In the genomic region with DNA sequence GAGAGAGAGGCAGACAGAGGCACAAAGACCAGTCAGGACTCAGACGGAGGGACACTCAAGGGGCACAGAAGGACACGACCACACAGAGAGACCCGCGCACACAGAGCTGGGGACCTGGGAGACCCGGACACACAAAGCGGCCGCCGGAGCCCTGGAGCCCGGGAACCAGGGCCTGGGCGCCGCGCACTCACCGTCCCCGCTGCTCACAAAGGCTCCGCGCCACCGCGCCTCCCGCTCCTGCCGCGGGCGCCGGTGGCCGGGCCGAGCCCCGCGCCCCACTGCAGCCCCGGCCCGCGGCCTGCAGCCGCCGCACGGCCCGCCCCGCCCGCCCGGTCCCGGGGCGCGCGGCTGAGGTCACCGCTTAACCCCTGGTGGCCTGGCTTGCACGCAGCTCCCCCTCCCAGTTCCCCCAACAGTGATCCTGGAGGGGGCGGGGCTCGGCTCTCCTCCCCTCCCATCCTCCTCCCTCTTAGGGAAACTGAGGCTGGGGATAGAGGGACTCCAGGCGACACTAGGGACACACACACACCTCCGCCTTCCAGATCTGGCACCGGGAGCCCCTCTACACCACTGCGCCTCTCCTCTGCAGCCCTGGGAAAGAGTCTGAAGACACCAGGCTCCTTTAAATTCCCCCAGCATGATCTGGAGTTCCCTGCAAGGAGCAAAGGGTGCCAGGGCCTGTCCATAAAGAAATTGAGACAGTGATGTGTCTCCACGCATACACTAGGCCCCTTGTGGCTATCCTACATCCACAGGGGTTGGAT, we compare ENCODE assay signal across 8 mouse cellular contexts. TPM values are rescaled to one million over a fixed set of nuclear protein-coding genes. Genes with fewer than 3 reads are reported as not detected.
DNase-seq lines count a peak whose midpoint lies in the region; ATAC-seq lines count a peak whose summit lies in the region.

No protein-coding gene starts in this region.

- 0% methylated on average over 35 of the region's 50 CpGs for WGBS in forebrain, embryonic 15.5 days
- WGBS in hindbrain, embryonic 15.5 days = 0% methylated on average over 19 of the region's 50 CpGs
- 2% methylated on average over 32 of the region's 50 CpGs for WGBS in lung, embryonic 16.5 days

- no peaks in the 10 kb centered on the region for H3K9me3 ChIP-seq in megakaryocyte, embryonic 14.5 days
- H3K9me3 ChIP-seq in forebrain, embryonic 15.5 days = no peaks in the 10 kb centered on the region
- H3K9me3 ChIP-seq in hindbrain, embryonic 15.5 days = no peaks in the 10 kb centered on the region
- no peaks in the 10 kb centered on the region for H3K9me3 ChIP-seq in lung, embryonic 16.5 days (ENCODE audit: control insufficient read depth, low read length)

- H3K27me3 ChIP-seq in megakaryocyte, embryonic 14.5 days (replicated peaks) = peaks cover 51% of the 10 kb centered on the region
- H3K27me3 ChIP-seq in forebrain, embryonic 15.5 days = no peaks in the 10 kb centered on the region
- H3K27me3 ChIP-seq in hindbrain, embryonic 15.5 days = no peaks in the 10 kb centered on the region
- no peaks in the 10 kb centered on the region for H3K27me3 ChIP-seq in lung, embryonic 16.5 days (ENCODE audit: control insufficient read depth, insufficient read depth, low read depth, low read length)

- H3K4me3 ChIP-seq in megakaryocyte, embryonic 14.5 days (replicated peaks) = peak overlapping the region; percentile 85
- H3K4me3 ChIP-seq in forebrain, embryonic 15.5 days = peak overlapping the region; percentile 74
- peak overlapping the region; percentile 71 for H3K4me3 ChIP-seq in hindbrain, embryonic 15.5 days
- H3K4me3 ChIP-seq in lung, embryonic 16.5 days (ENCODE audit: low read length) = peak overlapping the region; percentile 54

- peak overlapping the region; percentile 65 for H3K4me2 ChIP-seq in forebrain, embryonic 15.5 days (replicated peaks)
- H3K4me2 ChIP-seq in hindbrain, embryonic 15.5 days = peak overlapping the region; percentile 73
- H3K4me2 ChIP-seq in lung, embryonic 16.5 days (ENCODE audit: low read depth, low read length) = peak overlapping the region; percentile 70

- H3K9ac ChIP-seq in forebrain, embryonic 15.5 days (replicated peaks) = peak overlapping the region; percentile 94
- peak overlapping the region; percentile 98 for H3K9ac ChIP-seq in hindbrain, embryonic 15.5 days
- peak overlapping the region; percentile 71 for H3K9ac ChIP-seq in lung, embryonic 16.5 days (ENCODE audit: low read length)

- H3K27ac ChIP-seq in forebrain, embryonic 15.5 days (replicated peaks) = peak overlapping the region; percentile 95
- H3K27ac ChIP-seq in hindbrain, embryonic 15.5 days (replicated peaks) = peak overlapping the region; percentile 98
- peak overlapping the region; percentile 60 for H3K27ac ChIP-seq in lung, embryonic 16.5 days (ENCODE audit: low read length)

- no peaks in the 10 kb centered on the region for H3K36me3 ChIP-seq in megakaryocyte, embryonic 14.5 days (replicated peaks; ENCODE audit: low read length)
- H3K36me3 ChIP-seq in forebrain, embryonic 15.5 days = peaks cover 5% of the 10 kb centered on the region; the same call in 1 of the 2 replicates
- no peaks in the 10 kb centered on the region for H3K36me3 ChIP-seq in hindbrain, embryonic 15.5 days
- H3K36me3 ChIP-seq in lung, embryonic 16.5 days (ENCODE audit: control insufficient read depth, insufficient read depth, low read length) = no peaks in the 10 kb centered on the region

- ATAC-seq in megakaryocyte, adult 5-6 weeks (ENCODE audit: poor library complexity, severe bottlenecking) = no peak
- ATAC-seq in forebrain, embryonic 15.5 days (replicated peaks) = peak; percentile 59
- ATAC-seq in hindbrain, embryonic 15.5 days (ENCODE audit: low FRiP score, low read depth) = peak; percentile 63
- ATAC-seq in lung, embryonic 16.5 days (ENCODE audit: low read depth) = peak; percentile 84

- H3K4me1 ChIP-seq in megakaryocyte, embryonic 14.5 days = peaks cover 28% of the 10 kb centered on the region
- H3K4me1 ChIP-seq in forebrain, embryonic 15.5 days = peaks cover 51% of the 10 kb centered on the region
- H3K4me1 ChIP-seq in hindbrain, embryonic 15.5 days (replicated peaks) = peaks cover 54% of the 10 kb centered on the region
- H3K4me1 ChIP-seq in lung, embryonic 16.5 days (replicated peaks; ENCODE audit: control insufficient read depth, insufficient read depth, low read length) = peaks cover 25% of the 10 kb centered on the region

- DNase-seq in cerebellum, adult 11 months = peak; percentile 64
- peak; percentile 67 for DNase-seq in right cerebral cortex, postnatal 4 days
- DNase-seq in thymus, postnatal 10 days (ENCODE audit: low spot score in 2 of 2) = no peak

RNA-seq across cellular contexts. Expression of a gene that starts 17.2 kb away (rescaled TPM):
- polyA plus RNA-seq in megakaryocyte, embryonic 14.5 days (2012; ENCODE audit: insufficient read depth, low replicate concordance) = 7.1 and 9.2 TPM in 2 replicates
- total RNA-seq in megakaryocyte, adult 5-6 weeks (2015) = 22.8 and 25.3 TPM in 2 replicates
- 72.2 and 83.3 TPM in 2 replicates for total RNA-seq in megakaryocyte, adult 5-6 weeks (2017)
- 24.5 and 26.9 TPM in 2 replicates for polyA plus RNA-seq in forebrain, embryonic 15.5 days (2015; fragmentation: Nextera tagmentation; extraction: Ambion mirVana)
- 26.2 and 28.2 TPM in 2 replicates for polyA plus RNA-seq in hindbrain, embryonic 15.5 days (2015; fragmentation: Nextera tagmentation; extraction: Ambion mirVana)
- 15.5 and 15.8 TPM in 2 replicates for polyA plus RNA-seq in lung, embryonic 16.5 days (2015; fragmentation: Nextera tagmentation; extraction: Ambion mirVana)

RNA-seq across cellular contexts. Expression of a gene that starts 51.7 kb away (rescaled TPM):
- polyA plus RNA-seq in megakaryocyte, embryonic 14.5 days (2012; ENCODE audit: insufficient read depth, low replicate concordance) = 177 and 233 TPM in 2 replicates
- 30.3 and 37.4 TPM in 2 replicates for total RNA-seq in megakaryocyte, adult 5-6 weeks (2015)
- total RNA-seq in megakaryocyte, adult 5-6 weeks (2017) = 50.8 and 57.3 TPM in 2 replicates
- polyA plus RNA-seq in forebrain, embryonic 15.5 days (2015; fragmentation: Nextera tagmentation; extraction: Ambion mirVana) = 36.1 and 51.2 TPM in 2 replicates
- polyA plus RNA-seq in hindbrain, embryonic 15.5 days (2015; fragmentation: Nextera tagmentation; extraction: Ambion mirVana) = 25.0 and 28.8 TPM in 2 replicates
- polyA plus RNA-seq in lung, embryonic 16.5 days (2015; fragmentation: Nextera tagmentation; extraction: Ambion mirVana) = 21.9 and 22.4 TPM in 2 replicates

Comparison
In these comparisons a context has a peak if more than half of its experiments do, and no peak if none do; other contexts are left out.
1. DNase-seq: peak in cerebellum, adult 11 months (single experiment) and right cerebral cortex, postnatal 4 days (single experiment); none in thymus, postnatal 10 days (0 of 2).
2. Peak in every context shown above with its lines, with median percentiles within 50 percentile points of each other: H3K4me3 ChIP-seq, H3K27ac ChIP-seq, H3K4me2 ChIP-seq and H3K9ac ChIP-seq.